Mouse (Mus musculus) embryonic fibroblast, embryonic 13.5 days (primary cell): ENCODE measurements around the gene Pafah1b2.

Experiments used
- CTCF ChIP-seq: IDR thresholded peaks from 2 replicates; pipeline ENCODE4 v1.5.1; 2011; ENCODE audit warnings: mild to moderate bottlenecking, control low read depth, low read length, moderate library complexity, borderline replicate concordance; ENCODE audit not compliant: insufficient read depth
- POLR2A ChIP-seq: IDR thresholded peaks from 2 replicates; pipeline ENCODE4 v1.6.1; 2011; ENCODE audit warnings: low read depth, mild to moderate bottlenecking, control low read depth, low read length, moderate library complexity

- TF ChIP-seq CTCF: no peak
- TF ChIP-seq POLR2A: no peak; the same call in 1 of the 2 replicates
These were observed 27.3 kb downstream of the Pafah1b2 start for GRCm38 (mm10) chr9:45985229-45985567.
